Mouse (Mus musculus) MN1 (cell line): ENCODE results near the gene Cited2.

Source experiments
- DNase-seq: peaks from one replicate; pipeline ENCODE4 v3.0.0-alpha.2; 2016; ENCODE audit warnings: low spot score

Gene Cited2

DNA sequence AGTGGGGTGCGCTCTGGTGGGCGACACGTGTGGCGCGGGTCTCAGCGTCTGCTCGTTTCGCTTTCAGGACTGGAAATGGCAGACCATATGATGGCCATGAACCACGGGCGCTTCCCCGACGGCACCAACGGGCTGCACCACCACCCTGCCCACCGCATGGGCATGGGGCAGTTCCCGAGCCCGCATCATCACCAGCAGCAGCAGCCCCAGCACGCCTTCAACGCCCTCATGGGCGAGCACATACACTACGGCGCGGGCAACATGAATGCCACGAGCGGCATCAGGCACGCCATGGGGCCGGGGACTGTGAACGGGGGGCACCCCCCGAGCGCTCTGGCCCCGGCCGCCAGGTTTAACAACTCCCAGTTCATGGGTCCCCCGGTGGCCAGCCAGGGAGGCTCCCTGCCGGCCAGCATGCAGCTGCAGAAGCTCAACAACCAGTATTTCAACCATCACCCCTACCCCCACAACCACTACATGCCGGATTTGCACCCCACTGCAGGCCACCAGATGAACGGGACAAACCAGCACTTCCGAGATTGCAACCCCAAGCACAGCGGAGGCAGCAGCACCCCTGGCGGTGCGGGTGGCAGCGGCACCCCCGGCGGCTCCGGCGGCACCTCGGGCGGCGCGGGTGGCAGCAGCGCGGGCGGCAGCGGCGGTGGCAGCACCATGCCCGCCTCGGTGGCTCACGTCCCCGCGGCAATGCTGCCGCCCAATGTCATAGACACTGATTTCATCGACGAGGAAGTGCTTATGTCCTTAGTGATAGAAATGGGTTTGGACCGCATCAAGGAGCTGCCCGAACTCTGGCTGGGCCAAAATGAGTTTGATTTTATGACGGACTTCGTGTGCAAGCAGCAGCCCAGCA is 1.1 kb downstream of the Cited2 start:
- DNase-seq = peak; percentile 84

DNA sequence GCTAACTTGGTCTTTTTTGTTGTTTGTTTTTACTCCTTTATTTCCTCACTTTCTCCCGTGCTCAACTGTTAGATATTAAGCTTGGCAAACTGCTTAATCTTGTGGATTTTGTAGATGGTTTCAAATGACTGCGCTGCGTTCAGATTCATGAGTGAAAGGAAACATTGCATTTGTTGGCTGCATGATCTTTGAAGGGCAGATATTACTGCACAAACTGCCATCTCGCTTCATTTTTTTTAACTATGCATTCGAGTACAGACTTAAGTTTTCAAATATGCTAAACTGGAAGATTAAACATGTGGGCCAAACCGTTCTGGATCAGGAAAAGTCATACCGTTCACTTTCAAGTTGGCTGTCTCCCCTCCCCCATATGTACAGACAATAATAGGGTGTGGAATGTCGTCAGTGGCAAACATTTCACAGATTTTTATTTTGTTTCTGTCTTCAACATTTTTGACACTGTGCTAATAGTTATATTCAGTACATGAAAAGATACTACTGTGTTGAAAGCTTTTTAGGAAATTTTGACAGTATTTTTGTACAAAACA is 2.1 kb downstream of the Cited2 start:
- peak; percentile 32 for DNase-seq

DNA sequence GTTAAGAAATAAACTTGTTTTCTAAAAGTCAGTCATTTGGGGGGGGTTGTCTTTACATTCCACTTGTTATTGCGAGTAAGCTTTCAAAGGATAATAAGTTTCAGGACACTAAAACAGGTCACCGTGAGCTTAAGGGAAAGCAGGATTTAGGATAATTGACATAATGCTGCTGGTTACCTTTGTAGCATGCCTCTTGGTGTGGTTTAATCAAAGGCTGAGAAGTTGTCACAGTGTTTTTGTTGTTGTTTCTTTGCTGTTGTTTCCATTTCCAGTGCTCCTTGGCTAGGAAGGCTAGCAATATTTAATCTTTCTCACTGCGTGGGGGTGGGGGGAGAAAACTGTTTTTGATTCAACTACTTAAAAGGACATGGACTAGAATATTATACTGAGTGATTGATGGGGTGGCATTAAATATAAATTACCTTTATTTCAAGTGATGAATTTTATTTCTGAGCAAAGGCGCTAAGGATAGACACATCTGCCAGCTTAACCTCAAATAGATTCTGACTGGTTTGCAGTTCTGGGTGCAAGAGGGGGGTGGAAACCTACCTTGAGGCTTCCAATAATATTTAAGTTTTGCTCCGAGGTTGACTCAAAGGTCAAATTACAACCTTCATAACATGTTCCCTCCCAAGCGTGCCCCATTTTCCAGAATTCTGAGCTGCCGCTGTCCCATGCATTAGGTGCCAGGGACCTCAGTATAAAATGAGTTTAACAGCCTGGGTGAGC is 2.8 kb downstream of the Cited2 start:
- DNase-seq = no peak

DNA sequence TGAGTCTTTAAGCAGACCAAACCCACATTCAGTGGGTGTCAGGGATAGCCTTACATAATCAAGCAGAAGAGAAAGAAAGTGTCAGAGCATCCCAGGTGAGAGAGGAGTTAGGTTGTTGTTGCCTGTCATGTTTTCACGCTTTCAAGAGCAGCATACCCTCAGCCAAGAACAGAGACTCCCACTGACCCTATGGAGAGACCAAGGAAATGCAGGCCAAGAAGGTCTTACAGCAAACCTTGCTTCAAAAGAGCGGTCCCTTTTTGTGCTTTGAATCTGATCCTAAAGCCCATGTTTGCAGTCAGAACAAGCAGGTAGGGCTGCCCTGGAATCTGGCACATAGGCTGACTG is 3.3 kb downstream of the Cited2 start:
- no peak for DNase-seq

DNA sequence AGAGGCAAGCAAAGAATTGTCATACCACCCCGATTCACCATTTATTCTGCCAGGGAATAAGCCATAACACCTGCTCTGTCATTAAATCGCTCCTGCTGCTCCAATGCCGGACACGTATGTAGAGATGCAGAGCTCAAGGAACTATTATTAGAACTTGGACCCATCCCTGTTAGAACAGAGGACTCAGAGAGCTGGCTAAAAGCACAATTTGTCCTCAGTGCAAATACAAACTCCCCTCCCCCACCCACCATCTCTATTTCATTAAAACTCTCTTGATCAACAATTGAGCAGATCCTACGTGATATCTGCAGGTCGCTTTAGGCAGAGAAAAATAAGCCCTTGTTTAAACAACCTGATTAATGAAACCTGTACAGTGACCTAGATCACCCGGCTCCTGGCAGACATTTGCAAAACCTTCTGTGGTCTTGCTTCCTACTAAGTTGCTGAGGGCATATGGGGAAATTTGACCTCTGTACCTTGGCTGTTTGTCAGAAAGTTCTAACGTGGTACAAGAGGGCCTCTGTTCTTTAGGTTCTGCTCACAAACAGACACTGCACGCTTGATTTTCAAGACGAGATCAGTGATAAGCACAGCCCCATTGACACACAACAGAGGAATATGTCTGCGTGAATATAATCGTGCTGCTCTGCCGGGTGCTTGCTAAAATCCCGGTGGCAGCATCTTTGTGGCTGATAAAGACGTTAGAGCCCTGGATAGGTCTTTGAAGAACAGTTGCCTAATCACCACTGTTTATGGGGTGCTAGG is 4.3 kb downstream of the Cited2 start:
- DNase-seq = peak; percentile 73

DNA sequence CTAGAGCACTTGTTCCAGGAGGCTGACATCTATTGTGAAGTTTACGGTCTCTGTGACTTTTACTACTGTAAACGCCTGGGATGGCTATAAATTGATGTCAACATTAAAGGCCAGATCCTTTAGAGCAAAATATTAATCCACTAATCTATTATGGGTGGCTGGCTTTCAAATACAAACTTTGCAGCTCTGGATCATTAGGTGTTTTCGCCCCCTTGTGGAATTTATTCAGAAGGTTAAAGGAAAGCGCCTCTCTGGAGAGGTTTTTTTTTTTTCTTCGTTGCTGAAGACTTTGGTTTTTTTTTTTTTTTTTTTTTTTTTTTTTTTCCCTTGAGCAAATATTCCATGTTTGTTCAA is 4.9 kb downstream of the Cited2 start:
- DNase-seq = peak; percentile 91

DNA sequence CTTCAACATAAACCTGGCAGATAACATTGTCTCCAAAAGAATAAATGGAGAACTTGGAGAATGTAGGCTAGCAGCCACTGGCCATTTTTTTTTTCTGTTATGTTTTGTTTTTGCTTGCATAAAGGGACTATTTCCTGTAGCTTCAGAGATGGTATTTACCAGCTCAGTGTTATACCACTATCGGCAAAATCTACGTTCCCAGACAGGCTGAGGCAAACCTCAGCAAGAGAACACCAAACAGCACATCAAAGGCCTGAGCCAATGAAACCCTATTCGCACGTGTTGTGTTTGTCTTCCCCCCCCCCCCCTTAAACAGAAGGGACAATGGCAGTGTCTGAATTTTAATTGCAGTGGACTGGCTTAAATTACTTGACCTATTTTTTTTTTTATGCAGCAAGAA is 5.7 kb downstream of the Cited2 start:
- DNase-seq = peak; percentile 36

DNA sequence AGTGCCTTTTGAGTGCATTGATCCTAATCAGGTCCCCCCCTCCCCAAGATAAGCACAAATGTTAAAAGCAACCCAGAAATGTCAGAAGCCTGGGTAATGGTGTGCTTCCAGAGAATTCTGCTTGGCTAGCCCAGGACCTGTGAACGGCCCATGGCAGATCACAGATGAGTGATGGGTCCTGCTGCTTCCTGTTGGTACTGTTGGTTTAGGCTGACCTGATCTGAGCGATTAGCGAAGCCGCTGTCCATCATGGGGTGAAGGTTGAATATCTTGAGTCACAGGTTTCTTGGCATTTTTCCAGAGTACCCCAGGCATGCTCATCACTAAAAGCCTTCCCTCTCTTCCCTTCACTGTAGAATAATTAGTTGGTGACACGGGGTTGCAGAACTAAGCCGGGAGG is 6.5 kb downstream of the Cited2 start:
- DNase-seq = no peak

DNA sequence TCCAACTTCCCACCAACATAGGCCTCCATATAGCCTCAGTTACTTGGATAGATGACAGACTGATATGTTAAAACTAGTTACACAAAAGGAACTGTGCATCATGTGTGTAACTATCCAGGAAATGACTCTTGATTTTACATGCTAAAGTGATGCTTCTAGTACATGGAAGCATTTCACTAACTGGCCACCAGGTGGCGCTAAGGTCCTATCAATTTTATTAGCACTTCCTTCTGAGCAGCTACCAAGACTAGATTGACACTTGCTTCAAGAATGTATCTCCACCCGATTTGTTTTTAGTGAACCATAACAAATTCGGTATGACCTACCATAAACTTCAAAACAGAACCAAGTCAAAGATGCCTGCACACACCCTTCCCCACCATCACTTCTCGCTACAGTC is 10.0 kb downstream of the Cited2 start:
- peak; percentile 91 for DNase-seq

DNA sequence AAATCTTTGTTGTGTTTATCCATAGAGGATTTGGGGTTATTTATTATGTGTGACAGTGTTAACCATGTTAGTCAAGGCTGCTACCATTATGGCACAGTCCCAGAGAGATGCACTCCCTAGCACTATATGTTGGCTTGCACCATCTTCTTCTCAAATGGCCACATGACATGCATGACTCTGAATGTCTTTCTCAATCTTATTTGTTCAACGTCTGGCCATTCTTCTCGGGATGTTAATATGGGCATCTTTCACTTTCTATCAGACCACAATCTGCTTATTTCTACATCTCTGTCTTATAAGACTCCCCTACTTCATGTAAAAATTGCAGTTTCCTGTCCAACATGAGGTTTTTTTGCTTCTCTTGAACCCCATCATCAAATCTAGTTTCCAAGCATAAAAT is 19.6 kb downstream of the Cited2 start:
- no peak for DNase-seq

DNA sequence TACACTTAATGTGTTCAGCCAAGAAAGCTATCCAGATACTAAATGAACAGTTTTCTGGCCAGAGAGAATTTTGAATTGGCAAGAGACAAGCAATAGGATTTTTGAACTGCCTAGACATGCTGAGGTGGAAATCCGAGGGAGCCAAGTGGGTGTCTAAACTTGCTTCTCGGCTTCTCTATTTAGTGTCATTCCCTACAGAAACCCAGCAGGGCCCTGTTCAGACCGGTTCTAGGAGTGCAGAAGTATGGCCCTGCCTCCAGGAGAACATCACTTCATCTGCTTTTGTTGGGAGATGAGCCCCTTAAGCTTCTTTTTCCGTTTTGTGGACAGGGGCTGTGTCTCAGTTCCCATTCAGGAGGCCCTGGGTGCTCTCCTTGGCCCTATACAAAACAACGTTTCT is 29.5 kb downstream of the Cited2 start:
- no peak for DNase-seq

DNA sequence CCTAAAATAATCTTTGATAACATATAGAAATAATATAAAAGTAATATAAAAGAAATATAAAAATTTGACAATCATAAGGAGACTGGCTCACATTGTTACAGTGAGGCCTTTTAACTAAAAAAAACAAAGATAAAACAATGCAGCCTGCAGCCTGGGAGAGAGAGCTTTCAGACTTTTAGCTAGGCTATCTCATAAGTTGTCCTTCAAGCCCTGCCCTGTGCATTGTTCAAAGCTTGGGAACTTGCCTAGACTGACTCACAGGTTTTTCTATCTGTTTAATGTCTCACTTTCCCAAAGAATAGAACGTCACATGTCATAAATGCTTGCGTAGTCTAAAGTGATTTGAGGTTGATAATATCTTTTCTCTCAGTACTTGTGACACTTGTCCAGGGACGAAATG is 36.8 kb downstream of the Cited2 start:
- DNase-seq = no peak

DNA sequence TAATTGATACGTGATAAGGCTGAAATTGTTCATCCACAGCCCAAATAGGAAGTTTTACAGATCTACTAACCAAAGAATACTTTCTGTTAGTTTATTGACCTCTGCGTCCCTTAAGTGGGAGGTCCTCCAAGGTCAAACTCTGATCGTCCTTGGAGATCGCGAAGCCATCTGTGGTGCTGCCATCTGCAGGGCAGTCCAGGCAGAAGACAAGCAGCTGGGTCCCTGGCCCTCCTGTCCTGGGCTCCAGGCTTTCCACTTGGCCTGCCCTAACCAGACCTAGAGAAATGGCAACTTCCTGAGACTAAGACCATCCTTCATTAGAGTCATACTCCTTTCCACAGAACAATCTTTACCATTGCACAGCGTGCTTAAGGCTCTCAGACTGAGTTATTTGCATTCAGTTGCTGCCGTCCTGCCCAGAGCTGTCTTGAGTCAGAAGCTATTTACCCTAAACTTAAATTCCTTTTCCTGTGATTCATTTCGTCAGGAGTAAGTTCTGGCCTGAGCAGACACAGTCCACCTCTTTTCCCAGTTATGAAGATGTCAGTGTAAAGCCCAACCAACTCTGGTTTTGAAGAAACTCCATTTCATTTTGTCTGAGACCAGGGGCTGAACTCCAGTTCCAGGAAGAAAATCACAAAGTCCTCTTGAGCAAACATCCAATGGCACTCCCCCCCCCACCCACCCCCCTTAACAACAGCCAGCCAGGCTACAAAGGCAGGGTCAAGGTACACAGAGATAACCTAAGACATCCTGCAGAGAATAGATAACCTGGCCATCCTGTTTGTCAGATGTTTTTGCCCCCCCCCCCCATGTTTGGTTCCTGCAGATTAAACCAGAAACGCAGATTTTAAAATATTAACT is 38.0 kb downstream of the Cited2 start:
- DNase-seq = no peak

DNA sequence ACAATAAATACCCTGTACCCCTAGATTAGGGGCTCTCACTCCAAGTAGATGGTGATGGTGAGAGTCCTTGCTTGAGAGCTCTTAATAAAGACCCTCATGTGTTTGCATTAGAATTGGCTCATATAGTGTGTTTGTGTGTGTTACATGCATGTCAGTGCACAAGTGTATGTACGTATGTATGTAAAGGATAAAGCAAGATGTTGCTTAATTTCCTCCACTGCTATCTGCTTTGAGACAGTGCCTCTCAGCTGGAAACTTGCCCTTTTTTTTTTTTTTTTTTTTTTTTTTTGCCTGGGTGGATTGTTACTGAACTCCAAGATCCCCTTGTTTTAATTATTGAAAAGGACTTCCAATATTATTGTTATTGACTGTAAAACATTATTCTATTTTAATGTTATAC is 38.6 kb downstream of the Cited2 start:
- DNase-seq = no peak

DNA sequence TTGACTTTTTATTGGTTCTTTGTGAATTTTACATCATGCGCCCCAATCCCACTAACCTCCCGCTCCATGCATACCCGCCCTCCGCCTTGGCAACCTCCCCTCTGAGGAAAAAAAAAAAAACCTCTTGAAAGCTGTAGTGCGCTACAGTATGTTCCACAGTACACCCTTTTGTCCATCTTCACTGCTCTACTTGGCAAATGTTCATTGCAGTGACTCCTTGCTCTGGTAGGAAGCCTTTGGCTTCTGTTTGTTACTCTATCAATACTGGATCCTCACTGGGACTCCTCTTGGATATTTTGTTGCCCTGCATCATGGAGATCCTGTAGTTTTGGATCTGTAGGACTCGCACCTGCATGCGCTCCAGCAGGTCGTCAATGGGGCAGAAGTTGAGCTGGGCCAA is 39.9 kb downstream of the Cited2 start:
- no peak for DNase-seq

DNA sequence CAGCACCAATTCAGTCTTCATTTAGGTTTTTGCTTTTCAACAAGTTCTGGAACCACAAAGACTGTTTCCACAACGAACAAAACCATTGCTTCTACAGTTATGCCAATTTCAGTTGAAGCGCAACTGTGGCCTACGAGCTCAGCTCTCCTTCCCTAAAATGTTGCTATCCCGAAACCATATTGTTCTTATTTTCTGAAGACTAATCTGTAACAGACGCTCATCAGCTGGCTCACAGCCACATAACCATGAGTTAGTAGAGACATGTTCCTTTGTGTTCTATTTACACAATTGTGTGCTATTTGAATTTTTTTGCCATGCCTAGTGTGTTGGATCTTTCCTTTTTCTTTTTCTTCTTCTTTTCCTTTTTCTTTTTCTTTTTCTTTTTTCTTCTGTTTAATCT is 46.8 kb downstream of the Cited2 start:
- peak; percentile 32 for DNase-seq

DNA sequence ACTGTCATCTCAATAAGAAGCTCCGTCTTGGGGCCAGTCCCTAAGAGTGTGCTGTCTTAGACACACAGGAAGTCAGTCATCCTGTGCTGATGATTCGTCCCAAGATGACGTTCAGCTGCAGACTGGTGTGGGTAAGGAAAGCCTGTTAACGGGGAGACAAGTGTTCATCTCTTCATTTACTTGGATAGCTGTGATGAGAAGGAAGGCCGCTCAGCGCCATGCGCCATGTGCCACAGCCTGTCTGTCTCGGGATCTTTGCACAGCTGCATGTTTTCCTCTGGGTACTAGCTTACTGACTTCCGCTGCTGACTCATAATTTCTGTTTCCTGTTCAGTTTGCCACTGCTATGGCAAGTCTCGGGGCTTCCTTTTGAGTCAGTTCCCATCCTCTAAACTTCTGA is 49.3 kb downstream of the Cited2 start:
- DNase-seq = no peak

DNA sequence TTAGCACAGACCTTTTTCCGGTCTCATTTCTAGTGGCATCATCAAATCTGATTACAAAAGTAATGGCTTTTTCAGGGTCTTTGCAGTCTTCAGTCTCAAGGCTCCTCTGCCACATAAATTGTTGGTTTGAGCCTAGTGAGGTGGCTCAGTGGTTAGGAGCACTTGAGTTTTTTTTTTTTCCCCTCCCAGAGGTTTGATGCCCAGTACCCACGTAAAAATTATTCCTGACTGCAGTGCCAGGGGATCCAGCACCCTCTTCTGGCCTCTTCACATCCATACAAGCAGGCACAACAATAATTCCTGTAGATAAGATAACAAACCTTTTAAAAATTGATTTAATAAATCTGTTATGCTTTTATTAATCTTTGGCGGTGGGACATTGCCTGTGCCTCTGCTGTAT is 51.3 kb downstream of the Cited2 start:
- no peak for DNase-seq

DNA sequence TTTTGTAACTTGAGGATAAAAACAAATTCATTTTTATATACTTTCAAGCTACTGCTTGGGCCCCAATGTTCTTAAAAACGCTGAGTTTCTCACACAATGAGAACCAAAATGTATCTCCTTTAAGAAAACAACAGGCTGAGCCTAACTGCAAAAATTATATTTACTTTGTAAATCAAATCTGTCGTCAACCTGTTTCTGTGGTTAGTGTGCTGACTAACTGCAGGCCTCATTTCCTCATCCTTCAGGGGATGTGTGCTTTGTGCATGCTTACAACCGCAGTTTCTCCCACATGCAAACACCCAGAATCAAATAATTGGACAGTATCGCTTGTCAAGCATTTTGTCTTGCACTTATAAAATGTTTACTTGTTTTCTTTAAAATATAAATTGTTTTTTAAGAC is 52.1 kb downstream of the Cited2 start:
- DNase-seq = no peak
